In genomic region chr6:32699811-32700210, GRCm38 (mm10) we compare ENCODE assay signal across 22 mouse cellular contexts.
DNase-seq lines count a peak whose midpoint lies in the region; TF ChIP-seq lines count a peak whose summit lies in the region.
"Had no signal": no experiment of that assay in that cellular context is flagged by ENCODE, and none has a peak within 500 bp of the region (broad histone marks: within the 10 kb centered on the region; RNA-seq: fewer than 3 reads in every experiment).

No protein-coding gene starts in this region.

- H3K4me3 ChIP-seq in C2C12 (ENCODE audit: insufficient read depth, poor library complexity, severe bottlenecking) (no peak overlapping the region), myocyte (no peak overlapping the region)
- H3K4me3 ChIP-seq: gastrocnemius, adult 2 months; heart, embryonic 12.5 days; heart, embryonic 15.5 days had no signal

- H3ac ChIP-seq in C2C12 (ENCODE audit: control insufficient read depth, insufficient read length, low read depth) (no peak overlapping the region), myocyte (ENCODE audit: control insufficient read depth, insufficient read length) (no peak overlapping the region)

- no peak for TF ChIP-seq POLR2A in myocyte (IDR thresholded peaks at IDR 0.05; ENCODE audit: insufficient read length, low read depth)

- H3K79me2 ChIP-seq in C2C12 (ENCODE audit: control insufficient read depth, insufficient read depth) (no peaks in the 10 kb centered on the region), myocyte (ENCODE audit: control insufficient read depth, insufficient read depth) (no peaks in the 10 kb centered on the region)

- H3K79me3 ChIP-seq in C2C12 (ENCODE audit: low read depth), result no peaks in the 10 kb centered on the region

- H3K4me2 ChIP-seq in myocyte (ENCODE audit: low read depth), result peak overlapping the region; percentile 27
- H3K4me2 ChIP-seq: heart, embryonic 12.5 days; heart, embryonic 15.5 days; hindbrain, embryonic 14.5 days had no signal

- no peak for TF ChIP-seq CTCF in C2C12 (IDR thresholded peaks at IDR 0.05; ENCODE audit: control insufficient read depth, insufficient read depth, insufficient read length)

- H3K27me3 ChIP-seq in C2C12 (ENCODE audit: control insufficient read depth, insufficient read depth, insufficient read length), result no peaks in the 10 kb centered on the region
- H3K27me3 ChIP-seq in myocyte (ENCODE audit: control insufficient read depth, insufficient read depth, insufficient read length), result no peaks in the 10 kb centered on the region
- H3K27me3 ChIP-seq: heart, embryonic 12.5 days; heart, embryonic 15.5 days had no signal

- H3K36me3 ChIP-seq in C2C12 (ENCODE audit: control insufficient read depth, insufficient read depth) (no peaks in the 10 kb centered on the region), myocyte (ENCODE audit: control insufficient read depth, insufficient read depth) (no peaks in the 10 kb centered on the region)
- H3K36me3 ChIP-seq: heart, embryonic 12.5 days; heart, embryonic 15.5 days had no signal

- peak; percentile 33 for DNase-seq in heart, adult 11 months
- no peak for DNase-seq in heart, postnatal 4 days
- DNase-seq in NIH3T3 (ENCODE audit: low read depth), result peak; percentile 63
- DNase-seq in adrenal gland, postnatal 4 days (ENCODE audit: low spot score in 2 of 2), result no peak
- no peak for DNase-seq in testis, postnatal 14 days (ENCODE audit: low spot score)
- DNase-seq: adrenal gland, adult 8-10 months; adrenal gland, postnatal 25 days; cerebellum, adult 11 months; cerebellum, adult 2 months; cerebellum, adult 9-11 months; cerebellum, postnatal 36 days; gastrocnemius, adult 2 months; gastrocnemius, postnatal 14 days; heart, adult 18-20 months; heart, postnatal 10 days; heart, postnatal 36 days; kidney, adult 18-20 months had no signal

TF ChIP-seq in C2C12, 6 proteins besides CTCF, POLR2A, EP300 and RAD21:
- peak; percentile 17 for TF ChIP-seq MYOD1 (IDR thresholded peaks at IDR 0.05; ENCODE audit: control insufficient read depth, insufficient read length, low read depth)
- no peak for TF ChIP-seq MYOG (IDR thresholded peaks at IDR 0.05; ENCODE audit: control insufficient read depth, extremely low read depth, insufficient read length)
- peak; percentile 98 for TF ChIP-seq FOSL1 (IDR thresholded peaks at IDR 0.05; ENCODE audit: insufficient read depth, low read length, poor library complexity, severe bottlenecking)
- no peak for TF ChIP-seq CEBPB (IDR thresholded peaks at IDR 0.05; ENCODE audit: low read depth)

TF ChIP-seq in myocyte, 11 proteins besides CTCF, POLR2A, EP300 and RAD21:
- TF ChIP-seq MYOD1 (IDR thresholded peaks at IDR 0.05; ENCODE audit: control insufficient read depth in 1 of 3, insufficient read length in 2 of 3, low read depth in 2 of 3) (no peak), SRF (IDR thresholded peaks at IDR 0.05; ENCODE audit: control insufficient read depth, insufficient read length, low read depth) (no peak), TCF12 (IDR thresholded peaks at IDR 0.05; ENCODE audit: insufficient read depth, poor library complexity, severe bottlenecking) (no peak), USF1 (IDR thresholded peaks at IDR 0.05; ENCODE audit: low read depth) (no peak), POLR2AphosphoS2 (IDR thresholded peaks at IDR 0.05; ENCODE audit: insufficient read length, low read depth) (no peak), E2F4 (IDR thresholded peaks at IDR 0.05; ENCODE audit: insufficient read depth) (no peak), MAX (IDR thresholded peaks at IDR 0.05; ENCODE audit: low read depth) (no peak)

Comparison
In these comparisons a context has a peak if more than half of its experiments do, and no peak if none do; other contexts are left out.
1. DNase-seq: peak in heart, adult 11 months (single experiment) and NIH3T3 (single experiment); none in heart, postnatal 4 days (single experiment), adrenal gland, postnatal 4 days (0 of 2) and testis, postnatal 14 days (single experiment).